Mouse (Mus musculus): ENCODE measurements around the gene Nr1d1. TPM values are rescaled to one million over a fixed set of nuclear protein-coding genes. Genes with fewer than 3 reads are reported as not detected.

The Nr1d1 gene
- 2.0 and 2.3 TPM in 2 replicates for polyA plus RNA-seq (2015; fragmentation: Nextera tagmentation; extraction: Ambion mirVana)

DNA sequence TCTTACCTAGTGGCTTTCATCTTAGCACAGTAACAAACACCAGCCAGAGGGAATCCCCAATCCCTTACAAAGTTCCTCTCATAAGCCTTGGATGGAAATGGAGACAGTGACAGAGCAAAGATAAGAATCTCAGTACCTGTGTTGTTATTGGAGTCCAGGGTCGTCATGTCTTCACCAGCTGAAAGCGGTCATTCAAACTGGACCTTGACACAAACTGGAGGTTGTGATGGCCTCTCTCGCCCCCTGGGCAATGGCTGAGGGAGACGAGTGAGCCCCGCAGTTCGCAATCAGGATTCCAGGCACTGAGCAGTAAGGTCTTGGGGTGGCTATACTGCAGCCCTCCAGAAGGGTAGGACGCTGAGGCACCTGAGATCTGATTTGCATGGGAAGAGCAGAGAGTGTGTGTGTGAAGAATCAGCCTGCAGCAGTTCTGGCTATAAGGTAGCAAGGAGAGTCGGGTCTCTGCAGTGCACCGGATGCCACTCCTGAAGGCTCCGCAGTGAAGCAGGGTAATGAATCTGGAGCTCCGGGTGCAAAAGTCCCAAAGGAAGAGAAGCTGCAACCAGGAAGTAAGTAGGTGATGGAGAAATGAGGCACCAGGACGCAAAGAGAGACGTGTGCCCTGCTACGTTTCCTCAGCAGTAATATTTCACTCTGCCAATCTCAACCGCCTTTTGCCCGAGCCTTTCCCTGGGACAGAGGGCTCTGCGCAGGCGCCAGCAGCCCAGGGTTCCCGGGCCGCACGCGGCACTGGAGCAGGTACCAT, at the start of gene Nr1d1:
Nr1d1 (minus strand) TSS at position 752 of the 766 bp plus-strand sequence.
- Histone ChIP-seq H3K27me3 (no peaks in the 10 kb centered on the region), H3K4me3 (replicated peaks) (peak within 1 kb of the TSS; percentile 43), H3K4me2 (peak within 1 kb of the TSS; percentile 87), H3K4me1 (peaks cover 73% of the 10 kb centered on the region), H3K36me3 (peaks cover 16% of the 10 kb centered on the region), H3K9me3 (replicated peaks) (no peaks in the 10 kb centered on the region), H3K27ac (peak within 1 kb of the TSS; percentile 89), H3K9ac (peak within 1 kb of the TSS; percentile 41)
- 1% methylated on average over 22 of the region's 22 CpGs for WGBS
- no peak; the same call in 1 of the 2 replicates for ATAC-seq (replicated peaks; ENCODE audit: low FRiP score)

DNA sequence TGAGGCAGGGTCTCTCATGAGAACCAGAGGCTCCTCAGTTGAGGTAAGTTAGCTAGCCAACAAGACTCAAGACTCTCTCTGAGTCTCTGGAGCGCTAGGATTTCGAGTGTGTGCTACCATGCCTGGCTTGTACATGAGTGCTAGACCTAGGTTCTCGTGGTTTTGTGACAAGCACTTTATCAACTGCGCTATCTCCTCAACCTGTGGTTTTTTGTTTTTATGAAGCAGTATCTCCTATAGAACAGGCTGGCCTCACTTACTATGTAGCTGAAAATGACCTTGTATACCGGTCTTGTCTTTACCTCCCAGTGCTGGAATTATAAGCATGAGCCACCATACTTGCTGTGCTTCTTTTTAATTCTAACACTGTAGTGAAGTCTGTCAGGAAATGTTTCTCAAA, 45.8 kb upstream of the Nr1d1 start:
- H3K9me3 ChIP-seq (replicated peaks): no peaks in the 10 kb centered on the region
- H3K4me1 ChIP-seq: no peaks in the 10 kb centered on the region
- no peak overlapping the region for H3K9ac ChIP-seq
- peaks cover 99% of the 10 kb centered on the region for H3K36me3 ChIP-seq
- WGBS: 94% methylated on average over 5 of the region's 5 CpGs
- H3K27me3 ChIP-seq: no peaks in the 10 kb centered on the region
- ATAC-seq (replicated peaks; ENCODE audit: low FRiP score): no peak
- H3K27ac ChIP-seq: no peak overlapping the region
- no peak overlapping the region for H3K4me2 ChIP-seq
- no peak overlapping the region for H3K4me3 ChIP-seq (replicated peaks)

DNA sequence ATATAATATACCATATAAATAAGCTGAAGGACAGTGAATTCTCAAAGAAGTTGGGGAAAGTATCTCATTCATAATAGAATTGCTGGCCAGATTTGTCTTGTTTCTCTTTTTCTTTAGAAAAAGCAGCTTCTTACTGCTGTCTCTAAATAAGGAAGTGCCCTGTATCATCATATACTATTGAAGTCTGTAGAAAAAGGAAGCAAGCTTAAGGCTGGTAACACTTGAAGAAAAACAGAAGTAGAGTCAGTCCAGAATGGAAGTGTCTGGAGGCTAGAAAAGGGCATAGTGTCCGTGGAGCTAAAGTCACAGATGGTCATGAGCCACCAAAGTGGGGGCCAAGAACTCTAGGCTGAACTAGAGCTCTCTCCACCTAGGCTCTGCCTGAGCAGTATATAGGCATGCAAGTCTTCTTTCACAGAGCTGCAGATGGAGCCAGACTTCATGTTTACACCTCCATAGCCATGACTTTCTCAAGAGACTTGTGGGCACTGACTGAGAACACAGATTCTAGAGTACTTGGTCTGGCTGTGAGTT, 41.6 kb upstream of the Nr1d1 start:
- Histone ChIP-seq H3K9ac (no peak overlapping the region), H3K36me3 (peaks cover 96% of the 10 kb centered on the region), H3K4me1 (no peaks in the 10 kb centered on the region), H3K4me2 (no peak overlapping the region), H3K27ac (no peak overlapping the region), H3K4me3 (replicated peaks) (no peak overlapping the region), H3K27me3 (no peaks in the 10 kb centered on the region), H3K9me3 (replicated peaks) (no peaks in the 10 kb centered on the region)
- ATAC-seq (replicated peaks; ENCODE audit: low FRiP score): no peak
- WGBS: 89% methylated on average over 1 of the region's 1 CpGs

DNA sequence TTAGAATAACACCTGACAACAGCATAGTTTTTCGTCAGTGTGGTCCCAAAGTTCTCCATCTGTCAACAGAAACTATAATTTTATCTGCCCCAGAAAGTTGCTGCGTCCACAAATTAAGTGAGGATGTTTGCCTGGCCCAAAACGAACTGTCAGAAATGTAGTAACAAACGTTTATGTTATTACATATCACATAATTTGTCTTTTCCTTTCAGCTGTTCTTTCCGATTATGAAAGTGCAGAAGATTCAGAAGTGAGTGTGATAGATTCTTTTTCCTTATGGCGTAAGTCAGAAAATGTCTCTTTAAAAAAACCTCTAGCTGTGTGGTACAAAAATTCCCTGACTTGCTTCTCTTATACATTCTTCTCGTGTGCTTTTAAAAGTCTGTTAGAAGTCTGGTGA, 35.6 kb upstream of the Nr1d1 start:
- H3K4me3 ChIP-seq (replicated peaks): peak overlapping the region; percentile 91
- H3K27ac ChIP-seq: peak overlapping the region; percentile 99; the same call in 1 of the 2 replicates
- H3K9me3 ChIP-seq (replicated peaks): no peaks in the 10 kb centered on the region
- no peaks in the 10 kb centered on the region for H3K27me3 ChIP-seq
- no peak for ATAC-seq (replicated peaks; ENCODE audit: low FRiP score)
- peak overlapping the region; percentile 68 for H3K4me2 ChIP-seq
- peaks cover 24% of the 10 kb centered on the region for H3K4me1 ChIP-seq
- WGBS: 64% methylated on average over 7 of the region's 7 CpGs
- peak overlapping the region; percentile 96; the same call in 1 of the 2 replicates for H3K9ac ChIP-seq
- peaks cover 74% of the 10 kb centered on the region for H3K36me3 ChIP-seq

DNA sequence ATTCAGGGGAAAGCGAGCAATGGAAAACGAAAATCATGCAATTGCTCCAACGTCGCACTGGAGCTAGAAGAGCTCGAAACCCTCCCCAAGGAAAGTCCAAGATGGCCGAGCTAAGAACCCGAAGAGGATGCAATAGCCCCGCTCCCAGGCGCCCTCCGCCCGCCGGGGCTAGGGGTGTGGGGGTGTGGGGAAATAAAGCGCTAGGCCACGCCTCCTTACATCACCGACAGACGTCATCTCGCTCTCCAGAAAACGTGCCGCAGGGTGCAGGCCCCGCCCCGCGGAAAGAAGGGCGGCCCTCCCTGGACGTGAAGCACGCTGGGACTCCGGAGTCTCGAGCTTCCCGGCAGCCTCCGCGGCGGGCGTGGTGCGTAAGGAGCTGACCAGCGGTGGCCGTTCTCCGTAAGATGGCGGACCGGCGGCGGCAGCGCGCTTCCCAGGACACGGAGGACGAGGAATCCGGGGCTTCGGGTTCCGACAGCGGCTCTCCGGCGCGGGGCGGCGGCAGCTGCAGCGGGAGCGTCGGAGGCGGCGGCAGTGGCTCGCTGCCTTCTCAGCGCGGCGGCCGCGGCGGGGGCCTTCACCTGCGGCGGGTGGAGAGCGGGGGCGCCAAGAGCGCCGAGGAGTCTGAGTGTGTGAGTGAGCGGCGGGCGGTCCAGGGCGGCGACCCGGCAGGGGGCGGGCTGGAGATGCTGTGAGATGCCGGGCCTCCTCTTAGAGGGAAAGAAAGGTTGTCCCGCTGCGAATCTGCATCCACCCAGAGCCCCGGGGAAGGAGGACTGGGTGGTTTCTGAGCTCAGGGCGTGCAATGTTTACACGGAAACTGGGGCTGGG, 34.5 kb upstream of the Nr1d1 start:
- Histone ChIP-seq H3K4me1 (peaks cover 29% of the 10 kb centered on the region), H3K27ac (peak overlapping the region; percentile 99), H3K27me3 (no peaks in the 10 kb centered on the region), H3K36me3 (peaks cover 76% of the 10 kb centered on the region), H3K9me3 (replicated peaks) (no peaks in the 10 kb centered on the region), H3K9ac (peak overlapping the region; percentile 96), H3K4me2 (peak overlapping the region; percentile 68), H3K4me3 (replicated peaks) (peak overlapping the region; percentile 91)
- peak; percentile 99 for ATAC-seq (replicated peaks; ENCODE audit: low FRiP score)
- WGBS: 0% methylated on average over 84 of the region's 84 CpGs

DNA sequence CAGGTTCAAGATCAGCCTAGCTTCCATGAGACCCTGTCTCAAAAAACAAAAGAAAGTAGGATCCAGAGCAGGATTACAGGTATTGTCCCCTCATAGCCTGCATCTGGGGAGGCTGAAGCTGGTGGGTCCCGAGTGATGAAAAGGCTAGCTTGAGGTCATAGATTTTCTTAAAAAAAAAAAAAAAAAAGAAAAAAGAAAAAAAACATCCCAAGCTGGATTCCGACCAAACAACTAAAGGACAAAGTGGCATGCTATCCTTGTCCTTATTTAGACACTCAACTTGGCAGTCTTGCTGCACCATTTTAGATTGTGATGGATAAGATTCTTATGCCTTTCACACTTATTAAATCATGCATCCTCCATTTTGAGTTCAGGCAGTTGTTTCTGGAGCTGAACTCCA, 33.3 kb upstream of the Nr1d1 start:
- Histone ChIP-seq H3K9me3 (replicated peaks) (no peaks in the 10 kb centered on the region), H3K4me1 (peaks cover 29% of the 10 kb centered on the region), H3K27me3 (no peaks in the 10 kb centered on the region), H3K4me3 (replicated peaks) (peak overlapping the region; percentile 91), H3K4me2 (peak overlapping the region; percentile 68), H3K27ac (peak overlapping the region; percentile 99), H3K36me3 (peaks cover 77% of the 10 kb centered on the region), H3K9ac (no peak overlapping the region)
- 58% methylated on average over 2 of the region's 2 CpGs for WGBS
- no peak for ATAC-seq (replicated peaks; ENCODE audit: low FRiP score)

DNA sequence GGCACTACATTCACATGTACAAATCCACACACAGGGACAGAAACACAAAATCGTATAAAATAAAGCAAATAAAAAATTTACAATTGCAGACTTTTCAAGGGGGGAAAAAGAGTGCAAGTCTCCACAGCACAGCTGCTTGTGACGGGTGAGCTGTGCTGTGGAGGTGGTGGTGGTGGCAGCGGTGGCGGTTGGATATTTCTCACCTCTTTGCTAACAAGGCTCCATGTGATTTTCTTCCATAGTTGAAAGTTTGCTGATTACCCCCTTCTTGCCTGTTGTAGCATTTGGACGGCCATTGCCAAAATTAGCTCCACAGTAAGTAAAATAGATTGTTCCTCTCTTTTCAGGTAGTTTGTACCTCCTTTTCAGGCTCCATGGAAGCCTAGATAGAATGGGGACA, 29.5 kb upstream of the Nr1d1 start, which contains the start of gene Casc3:
Casc3 (plus strand) TSS at position 301 of the 400 bp plus-strand sequence.
- H3K27ac ChIP-seq: no peak within 1 kb of the TSS
- no peaks in the 10 kb centered on the region for H3K9me3 ChIP-seq (replicated peaks)
- no peaks in the 10 kb centered on the region for H3K27me3 ChIP-seq
- H3K4me2 ChIP-seq: no peak within 1 kb of the TSS
- H3K36me3 ChIP-seq: peaks cover 91% of the 10 kb centered on the region
- 89% methylated on average over 5 of the region's 5 CpGs for WGBS
- no peak within 1 kb of the TSS for H3K4me3 ChIP-seq (replicated peaks)
- no peak within 1 kb of the TSS for H3K9ac ChIP-seq
- 0 out of 2 replicates have a peak, but pooled peaks cover 17% of the 10 kb centered on the region for H3K4me1 ChIP-seq
- no peak for ATAC-seq (replicated peaks; ENCODE audit: low FRiP score)

DNA sequence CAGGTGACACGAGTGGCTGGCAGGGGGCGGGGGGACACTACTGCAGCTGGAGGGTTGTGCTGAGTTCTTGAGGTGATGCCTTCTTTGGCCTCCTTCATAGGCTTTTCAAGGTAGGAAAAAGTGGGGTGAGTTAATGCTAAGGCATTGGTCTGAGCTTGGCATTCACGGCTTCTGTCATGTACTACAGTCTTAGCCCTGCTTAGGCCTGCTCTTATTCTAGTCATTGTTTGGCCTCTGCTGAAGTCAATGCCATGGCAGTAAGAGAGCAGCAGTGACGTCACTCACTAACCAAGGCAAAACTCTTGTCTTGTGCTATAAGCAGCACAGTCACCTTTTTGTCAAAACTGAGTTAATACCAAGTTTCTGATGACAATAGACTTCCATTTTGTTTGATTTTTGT, 22.8 kb upstream of the Nr1d1 start:
- Histone ChIP-seq H3K4me1 (peaks cover 36% of the 10 kb centered on the region), H3K4me3 (replicated peaks) (peak overlapping the region; percentile 100), H3K9ac (peak overlapping the region; percentile 100), H3K27ac (peak overlapping the region; percentile 100), H3K27me3 (no peaks in the 10 kb centered on the region), H3K4me2 (peak overlapping the region; percentile 77), H3K9me3 (replicated peaks) (no peaks in the 10 kb centered on the region), H3K36me3 (peaks cover 50% of the 10 kb centered on the region)
- no peak for ATAC-seq (replicated peaks; ENCODE audit: low FRiP score)
- 39% methylated on average over 4 of the region's 4 CpGs for WGBS

DNA sequence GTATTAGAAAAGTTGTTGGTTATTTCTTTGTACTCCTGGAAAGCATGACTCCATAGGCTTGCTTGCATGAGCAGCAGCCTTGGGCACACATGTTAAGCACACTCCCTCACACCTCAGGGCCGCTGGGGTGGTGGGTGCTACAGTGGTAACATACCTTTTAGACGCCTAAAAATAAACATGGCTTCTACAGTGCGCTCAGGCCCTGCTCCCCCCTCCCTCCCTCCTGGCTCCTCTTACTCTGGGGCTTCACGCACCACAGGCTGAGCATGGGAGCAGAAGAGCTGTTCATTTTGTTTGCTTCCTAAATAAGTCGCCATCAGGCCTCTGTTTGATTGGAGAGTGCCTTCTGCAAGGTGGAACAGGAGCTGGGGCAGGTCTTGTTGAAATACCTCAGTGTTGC, 22.2 kb upstream of the Nr1d1 start:
- WGBS: under 1% methylated on average over 5 of the region's 5 CpGs
- H3K27me3 ChIP-seq: no peaks in the 10 kb centered on the region
- H3K4me3 ChIP-seq (replicated peaks): peak overlapping the region; percentile 100
- H3K4me2 ChIP-seq: peak overlapping the region; percentile 77
- no peak for ATAC-seq (replicated peaks; ENCODE audit: low FRiP score)
- H3K36me3 ChIP-seq: peaks cover 44% of the 10 kb centered on the region
- peak overlapping the region; percentile 100 for H3K27ac ChIP-seq
- H3K9ac ChIP-seq: peak overlapping the region; percentile 100
- peaks cover 42% of the 10 kb centered on the region for H3K4me1 ChIP-seq
- no peaks in the 10 kb centered on the region for H3K9me3 ChIP-seq (replicated peaks)

DNA sequence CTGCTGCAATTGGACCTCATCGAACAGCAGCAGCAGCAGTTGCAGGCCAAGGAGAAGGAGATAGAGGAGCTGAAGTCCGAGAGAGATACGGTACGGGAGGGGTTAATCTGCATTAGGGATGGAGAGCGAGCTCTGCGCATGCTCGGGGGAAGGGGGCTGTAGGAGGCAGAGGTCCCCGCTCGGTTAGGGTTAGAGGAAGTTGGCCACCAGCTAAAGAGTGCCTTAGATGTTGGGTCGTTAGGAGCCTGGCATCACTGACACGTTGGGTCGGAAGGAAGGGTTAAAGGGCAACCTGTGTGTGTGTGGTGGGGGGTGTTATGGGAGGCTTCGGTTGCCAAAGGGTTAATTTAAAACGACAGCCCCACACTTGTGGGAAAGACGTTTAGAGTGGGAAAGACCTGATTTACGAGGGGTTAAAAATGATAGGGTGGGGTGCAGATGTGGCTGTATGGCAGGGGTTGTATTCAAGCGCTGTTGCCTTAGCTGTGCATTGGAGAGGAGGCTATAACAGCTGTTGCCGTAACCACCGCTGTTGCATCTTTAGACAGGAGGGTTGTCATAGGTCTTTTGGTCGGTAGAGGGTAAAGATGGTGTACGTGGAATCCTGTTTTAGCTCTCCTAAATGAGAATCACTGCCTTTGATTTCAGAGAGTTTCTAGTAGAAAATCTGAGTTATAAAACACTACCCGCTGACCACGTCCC, 21.5 kb upstream of the Nr1d1 start:
- WGBS: 1% methylated on average over 23 of the region's 23 CpGs
- Histone ChIP-seq H3K27ac (peak overlapping the region; percentile 100), H3K4me2 (peak overlapping the region; percentile 77), H3K9ac (peak overlapping the region; percentile 100), H3K9me3 (replicated peaks) (no peaks in the 10 kb centered on the region), H3K4me3 (replicated peaks) (peak overlapping the region; percentile 100), H3K27me3 (no peaks in the 10 kb centered on the region), H3K4me1 (peaks cover 46% of the 10 kb centered on the region), H3K36me3 (peaks cover 38% of the 10 kb centered on the region)
- peak; percentile 22; the same call in 1 of the 2 replicates for ATAC-seq (replicated peaks; ENCODE audit: low FRiP score)

DNA sequence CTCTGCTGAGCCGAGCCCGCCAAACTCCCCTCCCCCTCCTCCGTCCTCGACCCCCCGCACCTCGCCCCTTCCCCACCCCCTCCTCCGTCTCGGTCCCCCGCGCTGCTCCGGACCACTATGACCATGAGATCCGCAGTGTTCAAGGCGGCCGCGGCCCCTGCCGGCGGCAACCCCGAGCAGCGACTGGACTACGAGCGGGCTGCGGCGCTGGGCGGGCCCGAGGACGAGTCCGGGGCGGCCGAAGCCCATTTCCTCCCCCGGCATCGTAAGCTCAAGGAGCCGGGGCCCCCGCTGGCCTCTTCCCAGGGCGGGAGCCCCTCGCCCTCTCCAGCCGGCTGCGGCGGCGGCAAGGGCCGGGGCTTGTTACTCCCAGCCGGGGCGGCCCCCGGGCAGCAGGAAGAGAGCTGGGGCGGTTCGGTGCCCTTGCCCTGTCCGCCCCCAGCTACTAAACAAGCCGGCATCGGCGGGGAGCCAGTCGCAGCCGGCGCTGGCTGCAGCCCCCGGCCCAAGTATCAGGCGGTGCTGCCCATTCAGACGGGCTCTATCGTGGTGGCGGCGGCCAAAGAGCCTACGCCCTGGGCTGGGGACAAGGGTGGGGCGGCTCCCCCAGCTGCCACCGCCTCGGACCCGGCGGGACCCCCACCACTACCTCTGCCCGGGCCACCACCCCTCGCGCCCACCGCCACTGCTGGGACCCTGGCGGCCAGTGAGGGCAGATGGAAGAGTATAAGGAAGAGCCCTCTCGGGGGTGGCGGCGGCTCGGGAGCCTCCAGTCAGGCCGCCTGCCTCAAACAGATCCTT, 20.8 kb upstream of the Nr1d1 start:
- H3K27me3 ChIP-seq: no peaks in the 10 kb centered on the region
- ATAC-seq (replicated peaks; ENCODE audit: low FRiP score): peak; percentile 33
- peak overlapping the region; percentile 100 for H3K9ac ChIP-seq
- H3K4me2 ChIP-seq: peak overlapping the region; percentile 77
- peak overlapping the region; percentile 100 for H3K27ac ChIP-seq
- no peaks in the 10 kb centered on the region for H3K9me3 ChIP-seq (replicated peaks)
- peaks cover 30% of the 10 kb centered on the region for H3K36me3 ChIP-seq
- H3K4me3 ChIP-seq (replicated peaks): peak overlapping the region; percentile 100
- H3K4me1 ChIP-seq: peaks cover 43% of the 10 kb centered on the region
- under 1% methylated on average over 68 of the region's 74 CpGs for WGBS
